Mouse (Mus musculus): ENCODE results near the gene Hagh. TPM values are rescaled to one million over a fixed set of nuclear protein-coding genes. Genes with fewer than 3 reads are reported as not detected.

Hagh gene
- polyA plus RNA-seq, 1 experiment, result 195 TPM

DNA sequence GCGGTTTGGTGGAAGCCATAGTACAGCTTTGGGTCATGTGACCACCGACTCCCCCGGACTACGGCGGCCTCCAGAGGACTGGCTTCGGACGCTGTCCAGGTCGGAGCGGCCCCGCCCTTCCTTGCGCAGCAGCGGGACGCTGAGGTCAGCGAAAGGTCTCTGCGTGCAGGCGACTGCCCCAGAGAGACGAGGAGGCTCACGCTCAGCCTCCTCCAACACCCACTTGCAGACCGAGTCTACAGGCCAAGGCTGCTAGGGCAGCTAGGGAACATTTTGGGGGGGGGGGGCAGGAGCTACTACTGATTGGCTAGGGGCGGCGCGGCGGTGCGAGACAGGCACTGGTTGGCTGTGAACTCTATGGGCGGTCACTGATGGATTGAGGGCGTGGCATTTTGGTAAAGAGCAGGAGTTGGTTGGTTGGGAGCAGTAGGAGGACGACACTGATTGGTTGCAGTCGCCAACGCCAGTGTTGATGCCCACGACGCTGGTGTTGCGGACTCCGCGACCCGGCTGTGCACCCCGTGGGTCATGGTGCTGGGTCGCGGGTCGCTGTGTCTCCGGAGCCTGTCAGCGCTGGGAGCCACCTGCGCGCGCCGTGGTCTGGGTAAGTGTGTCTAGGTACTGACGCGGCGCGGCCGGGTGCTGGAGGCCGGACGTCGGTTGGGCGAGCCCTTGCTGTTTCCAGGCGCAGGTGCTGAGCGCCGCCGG is 10.3 kb downstream of the Hagh start, which contains the start of gene Fahd1:
Fahd1 (minus strand) TSS at position 300 of the 708 bp plus-strand sequence.
- Histone ChIP-seq H3K4me1 (ENCODE audit: control insufficient read depth, insufficient read depth, low read length) (no peaks in the 10 kb centered on the region), H3K27ac (ENCODE audit: insufficient read depth, low read length) (peak within 1 kb of the TSS; percentile 92), H3K27me3 (ENCODE audit: control insufficient read depth, insufficient read depth, low read length) (no peaks in the 10 kb centered on the region), H3K4me3 (replicated peaks; ENCODE audit: insufficient read depth, low read depth, low read length) (peak within 1 kb of the TSS; percentile 69)
- under 1% methylated on average over 58 of the region's 58 CpGs for WGBS
- TF ChIP-seq CTCF (IDR thresholded peaks at IDR 0.05; ENCODE audit: borderline replicate concordance, insufficient read depth, low read depth, low read length) (no peak), POLR2A (IDR thresholded peaks at IDR 0.05; ENCODE audit: borderline replicate concordance, insufficient read depth, low read length) (peak; percentile 78)
- peak; percentile 97 to 99 for DNase-seq

DNA sequence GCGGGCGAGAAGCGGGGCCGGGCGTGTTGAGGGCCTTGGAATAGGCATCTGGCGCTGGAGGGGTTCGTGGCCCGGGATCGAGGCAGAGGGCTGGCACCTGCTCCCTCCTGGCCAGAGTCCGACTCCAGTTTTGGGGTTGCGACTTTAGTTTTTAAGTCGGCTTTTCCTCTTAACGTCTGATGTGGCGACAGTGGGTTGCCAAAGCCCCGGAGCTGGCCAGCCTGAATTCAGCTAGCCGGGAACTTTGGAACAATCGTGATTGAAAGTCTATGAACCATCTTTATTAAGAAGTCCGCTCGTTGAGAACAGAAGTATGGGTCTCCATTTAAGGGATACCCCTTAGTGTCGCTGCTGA is 10.8 kb downstream of the Hagh start:
- peak overlapping the region; percentile 69 for H3K4me3 ChIP-seq (replicated peaks; ENCODE audit: insufficient read depth, low read depth, low read length)
- DNase-seq, result no peak
- TF ChIP-seq POLR2A (IDR thresholded peaks at IDR 0.05; ENCODE audit: borderline replicate concordance, insufficient read depth, low read length) (no peak), CTCF (IDR thresholded peaks at IDR 0.05; ENCODE audit: borderline replicate concordance, insufficient read depth, low read depth, low read length) (no peak)
- peak overlapping the region; percentile 38 for H3K27ac ChIP-seq (ENCODE audit: insufficient read depth, low read length)
- WGBS, result under 1% methylated on average over 20 of the region's 20 CpGs
- no peaks in the 10 kb centered on the region for H3K4me1 ChIP-seq (ENCODE audit: control insufficient read depth, insufficient read depth, low read length)
- no peaks in the 10 kb centered on the region for H3K27me3 ChIP-seq (ENCODE audit: control insufficient read depth, insufficient read depth, low read length)

DNA sequence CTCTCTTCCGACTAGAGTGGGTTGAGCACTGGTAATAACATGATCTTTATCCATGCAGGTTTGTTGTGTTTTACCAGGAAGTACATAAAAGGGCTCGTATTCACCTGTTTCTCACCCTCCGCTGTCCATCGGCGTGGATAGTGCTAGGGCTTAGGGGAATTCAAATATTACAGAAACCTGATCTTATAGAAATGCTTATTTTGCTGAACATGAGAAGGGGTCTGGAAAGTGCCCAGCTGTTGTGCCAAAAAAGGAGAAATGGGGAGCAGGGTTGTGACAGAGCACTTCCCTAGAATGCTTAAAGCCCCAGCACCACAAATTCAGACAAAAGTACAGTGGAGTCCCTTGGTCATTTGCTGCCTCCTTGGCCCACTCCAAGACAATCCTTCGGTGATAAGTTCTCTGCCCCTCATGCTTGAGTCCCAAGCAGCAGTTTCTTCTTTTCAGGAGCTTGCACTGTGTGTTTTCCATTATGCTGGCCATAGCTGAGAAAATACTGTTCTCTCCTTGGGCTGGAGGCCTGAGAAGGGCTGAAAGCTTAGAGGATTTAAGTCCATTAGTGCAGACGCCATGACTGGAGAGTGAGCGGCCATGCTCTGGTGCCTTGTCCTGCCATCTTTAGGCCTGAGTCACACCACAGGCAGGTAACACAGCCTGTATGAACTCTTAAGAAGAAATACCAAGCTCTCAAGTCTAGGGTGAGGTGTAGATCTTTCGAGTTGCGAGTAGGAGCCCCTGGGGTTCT is 11.6 kb downstream of the Hagh start:
- 65% methylated on average over 10 of the region's 10 CpGs for WGBS
- H3K4me1 ChIP-seq (ENCODE audit: control insufficient read depth, insufficient read depth, low read length), result no peaks in the 10 kb centered on the region

DNA sequence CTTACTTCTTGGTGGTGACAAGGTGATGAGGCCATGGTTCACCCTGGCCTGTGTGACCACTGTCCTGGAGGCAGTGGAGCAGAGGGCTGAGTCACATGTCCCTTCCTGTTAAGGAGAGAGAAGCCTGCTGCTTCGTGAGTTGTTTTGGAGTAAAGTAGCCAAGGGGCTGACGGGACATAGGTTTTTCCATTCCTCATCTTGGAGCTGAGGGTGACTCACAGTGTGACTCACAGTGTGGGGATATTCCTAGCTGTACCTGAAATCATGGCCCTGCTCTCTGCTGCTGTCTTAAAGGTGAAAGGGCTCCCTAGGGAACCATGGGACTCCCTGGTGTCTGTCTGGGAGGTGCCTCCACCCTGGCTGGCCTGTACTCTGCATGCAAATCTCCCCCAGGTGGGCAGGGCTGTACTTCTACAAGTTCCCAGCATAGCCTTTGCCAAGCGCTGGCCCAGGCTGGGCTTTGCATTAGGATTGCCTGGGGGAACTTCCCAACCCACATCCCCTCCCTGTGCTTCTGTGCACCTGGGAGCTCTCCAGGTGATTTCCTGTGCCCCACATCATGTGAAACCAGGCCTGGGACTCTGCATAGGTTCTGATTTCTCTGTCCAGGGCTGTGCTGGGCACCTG is 16.0 kb downstream of the Hagh start:
- Histone ChIP-seq H3K27me3 (ENCODE audit: control insufficient read depth, insufficient read depth, low read length) (no peaks in the 10 kb centered on the region), H3K27ac (ENCODE audit: insufficient read depth, low read length) (no peak overlapping the region), H3K4me3 (replicated peaks; ENCODE audit: insufficient read depth, low read depth, low read length) (no peak overlapping the region), H3K4me1 (ENCODE audit: control insufficient read depth, insufficient read depth, low read length) (peaks cover 7% of the 10 kb centered on the region)
- TF ChIP-seq POLR2A (IDR thresholded peaks at IDR 0.05; ENCODE audit: borderline replicate concordance, insufficient read depth, low read length) (no peak), CTCF (IDR thresholded peaks at IDR 0.05; ENCODE audit: borderline replicate concordance, insufficient read depth, low read depth, low read length) (no peak)
- WGBS, result 77% methylated on average over 3 of the region's 3 CpGs
- no peak for DNase-seq

More for the DNA sequence above, 11.6 kb downstream of the Hagh start:
- TF ChIP-seq POLR2A (IDR thresholded peaks at IDR 0.05; ENCODE audit: borderline replicate concordance, insufficient read depth, low read length) (no peak), CTCF (IDR thresholded peaks at IDR 0.05; ENCODE audit: borderline replicate concordance, insufficient read depth, low read depth, low read length) (no peak)
- Histone ChIP-seq H3K27ac (ENCODE audit: insufficient read depth, low read length) (no peak overlapping the region), H3K4me3 (replicated peaks; ENCODE audit: insufficient read depth, low read depth, low read length) (peak overlapping the region; percentile 69), H3K27me3 (ENCODE audit: control insufficient read depth, insufficient read depth, low read length) (no peaks in the 10 kb centered on the region)
- no peak for DNase-seq

DNA sequence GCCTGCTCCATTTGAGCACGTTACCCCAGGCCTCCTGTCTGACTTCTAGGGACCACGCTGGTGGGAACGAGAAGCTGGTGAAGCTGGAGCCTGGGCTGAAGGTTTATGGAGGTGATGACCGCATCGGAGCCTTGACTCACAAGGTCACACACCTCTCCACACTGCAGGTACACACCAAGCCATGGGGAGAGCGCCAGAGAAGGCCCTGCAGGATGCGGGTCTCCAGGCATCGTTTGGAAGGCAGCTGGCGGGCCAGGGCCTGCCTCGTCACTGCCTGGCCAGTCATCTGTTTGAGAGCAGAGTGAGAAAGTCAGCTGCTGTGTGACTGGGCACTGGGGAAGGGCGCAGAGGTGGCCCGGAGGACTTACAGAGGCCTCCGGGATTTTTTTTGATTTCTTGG is 16.6 kb downstream of the Hagh start:
- TF ChIP-seq CTCF (IDR thresholded peaks at IDR 0.05; ENCODE audit: borderline replicate concordance, insufficient read depth, low read depth, low read length), result no peak
- TF ChIP-seq POLR2A (IDR thresholded peaks at IDR 0.05; ENCODE audit: borderline replicate concordance, insufficient read depth, low read length), result no peak
- Histone ChIP-seq H3K27me3 (ENCODE audit: control insufficient read depth, insufficient read depth, low read length) (no peaks in the 10 kb centered on the region), H3K4me1 (ENCODE audit: control insufficient read depth, insufficient read depth, low read length) (peaks cover 7% of the 10 kb centered on the region), H3K4me3 (replicated peaks; ENCODE audit: insufficient read depth, low read depth, low read length) (no peak overlapping the region), H3K27ac (ENCODE audit: insufficient read depth, low read length) (no peak overlapping the region)
- WGBS, result 91% methylated on average over 13 of the region's 13 CpGs
- DNase-seq, result no peak

DNA sequence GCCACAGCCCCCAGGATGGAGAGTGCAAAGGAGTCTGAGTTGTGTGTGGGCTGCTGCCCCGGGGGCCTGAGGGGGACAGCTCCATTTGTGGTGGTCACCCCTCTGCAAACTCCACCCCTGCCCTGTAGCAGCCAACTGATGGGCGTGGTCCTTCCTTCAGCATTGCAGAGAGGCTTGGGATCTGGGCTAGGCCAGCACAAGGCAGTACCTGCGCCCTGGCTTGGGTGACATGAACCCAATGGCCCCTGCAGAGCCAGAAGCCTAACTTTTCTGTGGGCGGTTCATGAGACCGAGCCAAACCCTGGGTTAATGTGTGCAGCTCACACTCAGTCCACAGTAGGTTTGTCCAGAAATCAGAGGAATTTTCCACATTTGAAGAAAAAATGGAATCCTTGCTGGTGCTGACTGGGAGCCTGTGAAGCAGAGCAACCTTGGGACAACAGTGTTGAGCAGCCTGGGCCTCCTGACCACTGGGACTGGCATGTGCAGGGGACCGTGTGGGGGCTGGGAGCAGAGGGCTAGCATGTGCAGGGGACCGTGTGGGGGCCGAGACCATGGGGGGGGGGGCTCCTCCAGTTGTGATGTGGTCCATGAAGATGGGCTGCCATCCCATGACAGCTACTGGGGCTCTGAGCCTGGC is 18.0 kb downstream of the Hagh start:
- H3K27me3 ChIP-seq (ENCODE audit: control insufficient read depth, insufficient read depth, low read length), result no peaks in the 10 kb centered on the region
- H3K4me1 ChIP-seq (ENCODE audit: control insufficient read depth, insufficient read depth, low read length), result peaks cover 7% of the 10 kb centered on the region
- DNase-seq, result no peak
- TF ChIP-seq POLR2A (IDR thresholded peaks at IDR 0.05; ENCODE audit: borderline replicate concordance, insufficient read depth, low read length) (no peak), CTCF (IDR thresholded peaks at IDR 0.05; ENCODE audit: borderline replicate concordance, insufficient read depth, low read depth, low read length) (no peak)
- WGBS, result 83% methylated on average over 8 of the region's 8 CpGs
- H3K4me3 ChIP-seq (replicated peaks; ENCODE audit: insufficient read depth, low read depth, low read length), result no peak overlapping the region
- no peak overlapping the region for H3K27ac ChIP-seq (ENCODE audit: insufficient read depth, low read length)

DNA sequence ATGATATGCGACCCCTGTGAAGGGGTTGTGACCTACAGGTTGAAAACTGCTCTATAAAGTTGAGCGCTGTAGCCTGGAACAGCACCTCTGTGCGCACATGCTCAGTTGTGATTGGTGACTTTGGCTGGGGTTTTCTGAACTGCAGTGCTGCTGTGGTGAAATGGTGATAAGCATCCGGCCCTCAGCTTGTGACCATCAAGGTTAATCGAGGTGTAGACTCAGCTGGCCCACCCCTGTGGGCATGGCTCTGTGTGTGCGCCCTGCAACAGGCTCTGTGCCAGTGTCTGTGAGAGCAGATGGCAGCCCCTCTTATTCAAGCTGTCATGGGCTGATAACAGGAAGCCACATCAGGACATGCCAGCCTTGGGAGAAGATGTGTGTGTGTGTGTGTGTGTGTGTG is 19.0 kb downstream of the Hagh start:
- Histone ChIP-seq H3K27me3 (ENCODE audit: control insufficient read depth, insufficient read depth, low read length) (no peaks in the 10 kb centered on the region), H3K4me1 (ENCODE audit: control insufficient read depth, insufficient read depth, low read length) (peaks cover 7% of the 10 kb centered on the region), H3K27ac (ENCODE audit: insufficient read depth, low read length) (no peak overlapping the region), H3K4me3 (replicated peaks; ENCODE audit: insufficient read depth, low read depth, low read length) (no peak overlapping the region)
- no peak for TF ChIP-seq CTCF (IDR thresholded peaks at IDR 0.05; ENCODE audit: borderline replicate concordance, insufficient read depth, low read depth, low read length)
- no peak for TF ChIP-seq POLR2A (IDR thresholded peaks at IDR 0.05; ENCODE audit: borderline replicate concordance, insufficient read depth, low read length)
- DNase-seq, result peak in 1 of 2 experiments; percentile 31
- WGBS, result 51% methylated on average over 6 of the region's 6 CpGs
